Mouse (Mus musculus) heart, adult 2 months (tissue): Measurements from ENCODE around the gene Prpf6. TPM values are rescaled to one million over a fixed set of nuclear protein-coding genes. Genes with fewer than 3 reads are reported as not detected.

Experiments used
- DNase-seq, 2 experiments: peaks; one replicate each; pipeline ENCODE4 v3.0.0; 2021
- H3K27ac ChIP-seq: fragments of 200-600 bp; 2 replicates; pipeline ENCODE4 v1.8.1; 2022
- H3K27me3 ChIP-seq: fragments of 200-500 bp; 2 replicates; pipeline ENCODE4 v1.6.1; 2012; ENCODE audit warnings: mild to moderate bottlenecking, low read length, inconsistent platforms, mixed read lengths; ENCODE audit not compliant: control insufficient read depth, insufficient read depth
- H3K36me3 ChIP-seq: fragments of 200-500 bp; 2 replicates; pipeline ENCODE4 v1.6.1; 2012; ENCODE audit warnings: low read length, inconsistent platforms; ENCODE audit not compliant: control insufficient read depth, insufficient read depth
- H3K4me1 ChIP-seq: fragments of 200-500 bp; 2 replicates; pipeline ENCODE4 v1.6.1; 2011; ENCODE audit warnings: low read length; ENCODE audit not compliant: control insufficient read depth, insufficient read depth
- H3K4me3 ChIP-seq: fragments of 200-600 bp; 2 replicates; pipeline ENCODE4 v1.8.1; 2022
- H3K79me2 ChIP-seq: fragments of 200-500 bp; replicated peaks from 2 replicates; pipeline ENCODE4 v1.6.1; 2012; ENCODE audit warnings: mild to moderate bottlenecking, inconsistent platforms, low read length, moderate library complexity, mixed read lengths; ENCODE audit not compliant: control insufficient read depth, insufficient read depth
- H3K9ac ChIP-seq: fragments of 200-500 bp; 2 replicates; pipeline ENCODE4 v1.6.1; 2012; ENCODE audit warnings: low read depth, mild to moderate bottlenecking, control low read depth, inconsistent platforms, low read length, mixed read lengths
- CTCF ChIP-seq: fragments of 200-600 bp; IDR thresholded peaks from 2 replicates; pipeline ENCODE4 v1.8.1; 2022; ENCODE audit warnings: antibody characterized with exemption, mild to moderate bottlenecking, moderate library complexity
- EP300 ChIP-seq: fragments of 200-500 bp; IDR thresholded peaks from 2 replicates; pipeline ENCODE4 v1.6.1; 2011; ENCODE audit warnings: low read depth, low read length, control low read depth; ENCODE audit not compliant: insufficient read depth
- POLR2A ChIP-seq: fragments of 200-500 bp; IDR thresholded peaks from 2 replicates; pipeline ENCODE4 v1.6.1; 2011; ENCODE audit warnings: mild to moderate bottlenecking, low read depth, low read length, control low read depth; ENCODE audit not compliant: insufficient read depth
- WGBS: fragments of 180-500 bp; shearing (Covaris S2); methylation state at CpG from one replicate; pipeline ENCODE4 v1.1.7; 2018; 5-methylcytosine and 5-hydroxymethylcytosine counted together
- intact Hi-C: fragments of 180-260 bp; cut with DNase I; formaldehyde crosslinking; loops from one replicate; pipeline ENCODE4 v1.15.1; 2025
- polyA plus RNA-seq: library from polyadenylated mRNA; depleted of rRNA; stranded (reverse); fragments of >200 nt; gene quantifications from 2 replicates; pipeline ENCODE4 v1.2.3, GENCODE M21; 2012
- total RNA-seq, 2 experiments: library from RNA; stranded (reverse); gene quantifications; 2 replicates each; pipeline ENCODE4 v1.2.3; 2021

Gene Prpf6
- total and polyA plus RNA-seq, 3 experiments, result 13.8 to 38.6 (median 35.3) TPM

DNA sequence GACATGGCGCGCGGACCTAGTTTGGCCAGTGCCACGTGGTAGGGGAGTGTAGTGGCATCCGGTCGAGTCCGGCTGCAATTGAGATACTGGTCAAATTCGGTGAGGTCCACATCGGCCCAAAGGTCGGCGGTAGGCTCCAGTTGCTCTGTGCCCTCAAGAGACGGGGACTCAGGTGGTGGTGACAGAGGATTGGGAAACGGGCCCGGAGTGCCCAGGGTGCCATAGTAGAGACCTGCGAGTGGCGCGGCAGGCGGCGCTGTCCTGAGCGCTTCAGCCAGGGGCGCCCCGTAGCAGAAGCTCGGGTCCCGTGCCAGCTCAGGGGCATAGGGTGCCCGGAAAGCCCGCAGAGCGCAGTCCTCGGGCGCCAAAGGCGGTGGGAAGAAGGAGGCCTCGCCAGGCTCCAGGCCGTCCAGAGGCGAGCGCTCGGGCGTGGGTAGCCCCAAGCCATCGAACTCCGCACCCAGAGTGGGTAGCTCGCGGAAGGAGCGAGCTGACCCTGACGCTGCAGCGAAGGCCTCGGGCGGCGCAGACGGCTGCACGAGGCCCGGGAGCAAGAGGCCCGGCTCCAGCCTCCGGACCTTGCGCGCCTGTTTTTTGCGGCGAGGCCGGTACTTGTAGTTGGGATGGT is 78.7 kb downstream of the Prpf6 start:
- peak overlapping the region; percentile 63 for H3K4me3 ChIP-seq
- peak; percentile 52 to 64 for DNase-seq
- peak overlapping the region; percentile 93 for H3K27ac ChIP-seq
- H3K36me3 ChIP-seq, result peaks cover 2% of the 10 kb centered on the region; the same call in 1 of the 2 replicates
- 3% methylated on average over 55 of the region's 56 CpGs for WGBS
- H3K4me1 ChIP-seq, result peaks cover 14% of the 10 kb centered on the region
- TF ChIP-seq EP300 (0 out of 2 replicates have a peak, but pooled peaks have one; percentile 5), POLR2A (0 out of 2 replicates have a peak, but pooled peaks have one; percentile 20), CTCF (peak; percentile 54)
- no peaks in the 10 kb centered on the region for H3K79me2 ChIP-seq
- peaks cover 4% of the 10 kb centered on the region; the same call in 1 of the 2 replicates for H3K27me3 ChIP-seq
- intact Hi-C loops, result loop anchor here (5.0 to 10.0 kb wide), 2 partner anchors 198 to 396 kb away; no protein-coding TSS in a partner anchor
- peak overlapping the region; percentile 97 for H3K9ac ChIP-seq

DNA sequence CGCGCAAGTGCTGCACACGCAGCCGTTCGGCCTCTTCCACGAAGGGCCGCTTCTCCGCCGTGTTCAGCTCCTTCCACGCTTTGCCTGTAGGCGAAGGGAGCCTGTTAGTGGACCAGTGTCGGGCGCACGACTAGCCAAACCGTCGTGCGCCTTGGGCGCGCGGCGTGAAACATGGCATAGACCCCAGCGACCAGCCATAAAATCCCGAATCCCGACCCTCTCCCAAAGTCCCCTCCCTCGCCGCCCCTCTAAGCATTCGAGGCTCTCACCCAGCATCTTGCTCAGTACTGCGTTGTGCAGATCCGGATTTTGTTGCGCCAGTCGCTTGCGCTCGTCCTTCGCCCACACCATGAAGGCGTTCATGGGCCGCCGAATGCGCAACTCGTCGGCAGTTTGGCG is 79.2 kb downstream of the Prpf6 start:
- Histone ChIP-seq H3K36me3 (peaks cover 2% of the 10 kb centered on the region; the same call in 1 of the 2 replicates), H3K27ac (peak overlapping the region; percentile 93), H3K4me1 (peaks cover 14% of the 10 kb centered on the region), H3K9ac (peak overlapping the region; percentile 97), H3K79me2 (no peaks in the 10 kb centered on the region), H3K4me3 (peak overlapping the region; percentile 63), H3K27me3 (peaks cover 4% of the 10 kb centered on the region; the same call in 1 of the 2 replicates)
- WGBS, result under 1% methylated on average over 41 of the region's 41 CpGs
- TF ChIP-seq CTCF (no peak), EP300 (no peak), POLR2A (no peak)
- intact Hi-C loops, result loop anchor here (5.0 to 10.0 kb wide), 2 partner anchors 199 to 396 kb away; no protein-coding TSS in a partner anchor
- DNase-seq, result no peak

GRCm38 (mm10) chr2:181671326-181671725 is 79.7 kb downstream of the Prpf6 start, which contains the start of gene Sox18:
Sox18 (minus strand) TSS chr2:181671640.
- DNase-seq, result peak; percentile 86 to 89
- peak within 1 kb of the TSS; percentile 97 for H3K9ac ChIP-seq
- WGBS, result 1% methylated on average over 43 of the region's 43 CpGs
- peaks cover 2% of the 10 kb centered on the region; the same call in 1 of the 2 replicates for H3K36me3 ChIP-seq
- peak within 1 kb of the TSS; percentile 63 for H3K4me3 ChIP-seq
- H3K4me1 ChIP-seq, result peaks cover 14% of the 10 kb centered on the region
- intact Hi-C loops, result loop anchor here (5.0 to 10.0 kb wide), 2 partner anchors 199 to 397 kb away; no protein-coding TSS in a partner anchor
- peak within 1 kb of the TSS; percentile 93 for H3K27ac ChIP-seq
- peaks cover 4% of the 10 kb centered on the region; the same call in 1 of the 2 replicates for H3K27me3 ChIP-seq
- peak; percentile 88; the same call in 1 of the 2 replicates for TF ChIP-seq EP300
- no peak for TF ChIP-seq CTCF
- TF ChIP-seq POLR2A, result peak; percentile 99
- no peaks in the 10 kb centered on the region for H3K79me2 ChIP-seq

DNA sequence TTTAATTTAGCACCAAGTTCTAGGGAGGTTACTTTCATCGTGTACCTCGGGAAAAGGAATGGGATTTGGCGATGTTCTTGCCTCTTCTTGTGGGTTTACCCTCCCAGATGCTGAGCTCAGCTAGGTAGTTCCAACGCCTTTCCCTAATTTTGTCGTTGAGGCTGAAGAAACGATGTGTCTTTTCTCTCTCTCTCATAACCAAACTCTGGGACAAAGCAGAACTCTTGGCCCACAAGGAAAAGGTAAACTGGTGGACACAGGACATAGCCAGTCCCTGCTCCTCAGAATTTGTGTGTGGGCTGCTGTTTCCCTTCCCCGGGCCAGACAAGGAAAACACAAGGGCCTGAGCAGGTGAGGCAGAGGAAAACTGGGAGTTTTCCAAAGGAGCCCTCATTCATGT is 80.3 kb downstream of the Prpf6 start:
- Histone ChIP-seq H3K36me3 (peaks cover 2% of the 10 kb centered on the region; the same call in 1 of the 2 replicates), H3K4me1 (peaks cover 16% of the 10 kb centered on the region), H3K27ac (peak overlapping the region; percentile 93), H3K79me2 (no peaks in the 10 kb centered on the region), H3K27me3 (peaks cover 4% of the 10 kb centered on the region; the same call in 1 of the 2 replicates), H3K9ac (peak overlapping the region; percentile 97), H3K4me3 (peak overlapping the region; percentile 63)
- DNase-seq, result no peak
- no peak for TF ChIP-seq EP300
- TF ChIP-seq CTCF, result no peak
- no peak for TF ChIP-seq POLR2A
- WGBS, result 20% methylated on average over 7 of the region's 7 CpGs
- intact Hi-C loops, result loop anchor here (5.0 to 10.0 kb wide), 2 partner anchors 200 to 397 kb away; no protein-coding TSS in a partner anchor

DNA sequence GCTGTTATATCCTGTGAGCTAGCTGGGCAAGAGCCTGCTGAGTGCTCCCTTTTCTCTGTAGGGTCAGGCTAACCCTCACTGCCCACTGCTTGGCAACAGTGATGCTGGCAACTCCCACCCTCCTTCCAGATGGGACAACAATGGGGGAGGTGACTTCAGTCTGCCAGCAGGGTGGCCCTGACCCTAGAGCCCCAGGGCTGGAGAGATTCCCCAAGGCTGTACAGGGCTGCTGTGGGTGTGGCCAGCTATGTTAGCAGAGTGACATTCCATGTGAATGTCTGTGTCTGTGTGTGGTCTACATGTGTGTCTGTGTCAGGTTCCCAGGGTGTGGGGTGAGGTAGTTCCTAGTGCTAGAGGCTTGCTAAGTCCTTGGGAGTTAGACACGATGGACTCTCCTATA is 81.8 kb downstream of the Prpf6 start:
- H3K9ac ChIP-seq, result no peak overlapping the region; the same call in 1 of the 2 replicates
- intact Hi-C loops, result loop anchor here (5.0 to 10.0 kb wide), 2 partner anchors 201 to 399 kb away; no protein-coding TSS in a partner anchor
- peaks cover 17% of the 10 kb centered on the region for H3K4me1 ChIP-seq
- peaks cover 4% of the 10 kb centered on the region; the same call in 1 of the 2 replicates for H3K27me3 ChIP-seq
- no peak for DNase-seq
- peaks cover under 1% of the 10 kb centered on the region; the same call in 1 of the 2 replicates for H3K36me3 ChIP-seq
- no peaks in the 10 kb centered on the region for H3K79me2 ChIP-seq
- WGBS, result 31% methylated on average over 1 of the region's 1 CpGs
- H3K27ac ChIP-seq, result peak overlapping the region; percentile 93
- TF ChIP-seq CTCF (no peak), POLR2A (no peak), EP300 (no peak)
- H3K4me3 ChIP-seq, result no peak overlapping the region

DNA sequence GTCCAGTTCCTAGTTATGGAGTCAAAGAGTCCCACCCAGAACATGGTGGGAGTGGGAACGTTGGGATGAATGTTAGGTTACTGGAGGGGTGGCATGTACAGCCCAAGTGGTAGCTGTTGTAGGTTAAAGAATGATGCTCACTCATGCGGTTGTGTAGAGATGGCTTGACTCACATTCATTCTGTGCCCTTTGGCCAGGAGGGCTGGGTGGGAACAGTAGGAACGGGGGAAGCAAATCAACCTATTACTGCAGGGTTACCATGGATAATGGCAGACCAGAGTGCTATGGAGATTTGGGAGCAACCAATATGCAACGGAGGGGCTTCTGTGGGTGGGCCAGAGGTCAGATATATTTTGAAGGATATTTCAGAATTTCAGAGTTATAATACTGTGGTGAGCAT is 83.3 kb downstream of the Prpf6 start:
- 68% methylated on average over 4 of the region's 4 CpGs for WGBS
- intact Hi-C loops, result loop anchor here (1.0 to 10.0 kb wide), 3 partner anchors 12 to 400 kb away; no protein-coding TSS in a partner anchor
- Histone ChIP-seq H3K79me2 (no peaks in the 10 kb centered on the region), H3K9ac (no peak overlapping the region), H3K4me1 (peaks cover 19% of the 10 kb centered on the region), H3K36me3 (no peaks in the 10 kb centered on the region), H3K27me3 (peaks cover 4% of the 10 kb centered on the region; the same call in 1 of the 2 replicates), H3K4me3 (peak overlapping the region; percentile 22; the same call in 1 of the 2 replicates), H3K27ac (peak overlapping the region; percentile 93)
- TF ChIP-seq CTCF (no peak), POLR2A (no peak), EP300 (no peak)
- no peak for DNase-seq
